Mouse (Mus musculus) brain, embryonic 18.5 days (tissue): ENCODE measurements at regions not wholly inside any gene's neighbourhood (a gene's known extent, or its start where the extent isn't known, plus 50 kb on each side); places are given as distances from the start of the nearest gene placed in this dataset.

Source experiments
- DNase-seq: peaks from one replicate; pipeline ENCODE4 v3.0.0-alpha.2; 2012; ENCODE audit warnings: low read depth, low spot score

- DNase-seq, result no peak
Observed at GRCm38 (mm10) chr13:71359112-71359511, 517.5 kb upstream of the Adamts16 start.

GRCm38 (mm10) chr13:71350787-71351186 is 509.2 kb upstream of the Adamts16 start:
- no peak for DNase-seq

GRCm38 (mm10) chr13:71342921-71343320 is 501.3 kb upstream of the Adamts16 start:
- no peak for DNase-seq

GRCm38 (mm10) chr13:71338700-71339099 is 497.1 kb upstream of the Adamts16 start:
- no peak for DNase-seq

GRCm38 (mm10) chr13:71334925-71335324 is 493.3 kb upstream of the Adamts16 start:
- DNase-seq, result no peak

- DNase-seq, result no peak
Observed at GRCm38 (mm10) chr13:71333146-71333545, 491.5 kb upstream of the Adamts16 start.

- no peak for DNase-seq
Observed at GRCm38 (mm10) chr13:71330321-71330720, 488.7 kb upstream of the Adamts16 start.

GRCm38 (mm10) chr13:71327802-71328753 is 486.5 kb upstream of the Adamts16 start:
- DNase-seq, result no peak

GRCm38 (mm10) chr13:71320489-71320888 is 478.9 kb upstream of the Adamts16 start:
- DNase-seq, result no peak

GRCm38 (mm10) chr13:71303956-71304355 is 462.3 kb upstream of the Adamts16 start:
- DNase-seq, result no peak

GRCm38 (mm10) chr13:71275991-71276390 is 434.4 kb upstream of the Adamts16 start:
- DNase-seq, result no peak

GRCm38 (mm10) chr13:71274139-71274538 is 432.5 kb upstream of the Adamts16 start:
- no peak for DNase-seq

- no peak for DNase-seq
Observed at GRCm38 (mm10) chr13:71273485-71273884, 431.9 kb upstream of the Adamts16 start.

- no peak for DNase-seq
Observed at GRCm38 (mm10) chr13:71273067-71273466, 431.5 kb upstream of the Adamts16 start.

- no peak for DNase-seq
Observed at GRCm38 (mm10) chr13:71272431-71272830, 430.8 kb upstream of the Adamts16 start.

- no peak for DNase-seq
Observed at GRCm38 (mm10) chr13:71271727-71272418, 430.3 kb upstream of the Adamts16 start.

- DNase-seq, result no peak
Observed at GRCm38 (mm10) chr13:71270370-71270769, 428.8 kb upstream of the Adamts16 start.

- no peak for DNase-seq
Observed at GRCm38 (mm10) chr13:71269496-71269895, 427.9 kb upstream of the Adamts16 start.

- no peak for DNase-seq
Observed at GRCm38 (mm10) chr13:71263315-71263878, 421.8 kb upstream of the Adamts16 start.

- DNase-seq, result no peak
Observed at GRCm38 (mm10) chr13:71262575-71263295, 421.1 kb upstream of the Adamts16 start.

- no peak for DNase-seq
Observed at GRCm38 (mm10) chr13:71254016-71254415, 412.4 kb upstream of the Adamts16 start.
